Mouse (Mus musculus): ENCODE results near the gene Nfkb1.

Gene Nfkb1

DNA sequence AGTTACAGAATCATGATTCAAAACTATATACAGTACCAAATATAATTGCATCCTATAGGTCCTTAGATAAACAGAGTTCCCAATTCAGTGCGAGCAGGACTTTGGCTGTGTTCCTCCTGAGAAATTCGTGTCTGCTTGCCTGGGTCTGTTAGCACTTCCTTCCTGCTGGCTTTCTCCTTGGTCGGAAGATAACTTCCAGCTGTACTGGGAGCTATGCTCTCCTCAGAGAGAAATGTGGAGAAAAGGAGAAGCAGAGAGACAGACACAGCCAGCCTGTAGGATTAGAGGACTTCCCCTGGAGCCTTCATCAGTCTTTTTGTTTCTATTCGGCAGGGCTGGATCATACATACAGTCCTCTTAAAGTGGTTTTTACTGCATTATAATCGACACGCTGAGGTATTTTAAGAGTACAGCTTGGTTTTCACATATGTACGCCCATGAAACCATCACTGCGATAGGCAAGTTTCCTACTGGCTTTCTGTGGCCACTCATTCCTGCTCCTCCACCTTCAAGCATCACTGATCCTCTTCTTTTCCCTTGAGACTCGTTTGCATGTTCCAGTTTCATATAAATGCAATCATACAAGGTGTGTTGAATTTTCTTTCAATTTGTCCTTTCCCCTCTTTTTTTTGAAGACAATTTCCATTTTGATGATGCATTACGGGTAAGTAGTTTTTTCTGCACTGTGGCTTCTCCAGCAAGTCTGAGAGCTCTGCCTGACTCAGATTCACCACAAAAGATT lies 8.3 kb upstream of the Nfkb1 start:
- DNase-seq: peak; percentile 25

GRCm38 (mm10) chr3:135698466-135698975 lies 7.2 kb upstream of the Nfkb1 start:
- DNase-seq: peak; percentile 63

GRCm38 (mm10) chr3:135696262-135696661 lies 4.9 kb upstream of the Nfkb1 start:
- DNase-seq: no peak

DNA sequence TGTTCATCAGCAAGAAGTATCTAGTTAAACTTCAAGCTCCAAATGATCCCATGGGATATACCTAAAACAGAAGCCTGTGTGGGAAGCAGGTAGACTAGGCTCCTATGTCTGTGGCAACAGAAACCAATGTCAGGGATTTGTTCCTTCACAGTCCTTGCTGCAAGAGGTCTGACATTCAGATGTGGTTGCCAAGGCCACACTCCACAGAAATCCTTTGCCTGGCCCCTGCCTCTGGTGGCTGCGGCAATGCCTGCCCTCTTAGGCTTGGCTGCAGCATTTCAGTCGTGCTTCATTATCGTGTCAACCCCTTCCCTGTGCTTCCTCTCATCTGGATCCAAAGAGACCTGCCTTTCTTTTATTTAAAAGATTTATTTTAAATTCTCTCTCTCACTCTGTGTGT lies 1.7 kb upstream of the Nfkb1 start:
- DNase-seq: no peak

- peak; percentile 63 for DNase-seq
These were observed 668 bp downstream of the Nfkb1 start for GRCm38 (mm10) chr3:135690568-135691190.

DNA sequence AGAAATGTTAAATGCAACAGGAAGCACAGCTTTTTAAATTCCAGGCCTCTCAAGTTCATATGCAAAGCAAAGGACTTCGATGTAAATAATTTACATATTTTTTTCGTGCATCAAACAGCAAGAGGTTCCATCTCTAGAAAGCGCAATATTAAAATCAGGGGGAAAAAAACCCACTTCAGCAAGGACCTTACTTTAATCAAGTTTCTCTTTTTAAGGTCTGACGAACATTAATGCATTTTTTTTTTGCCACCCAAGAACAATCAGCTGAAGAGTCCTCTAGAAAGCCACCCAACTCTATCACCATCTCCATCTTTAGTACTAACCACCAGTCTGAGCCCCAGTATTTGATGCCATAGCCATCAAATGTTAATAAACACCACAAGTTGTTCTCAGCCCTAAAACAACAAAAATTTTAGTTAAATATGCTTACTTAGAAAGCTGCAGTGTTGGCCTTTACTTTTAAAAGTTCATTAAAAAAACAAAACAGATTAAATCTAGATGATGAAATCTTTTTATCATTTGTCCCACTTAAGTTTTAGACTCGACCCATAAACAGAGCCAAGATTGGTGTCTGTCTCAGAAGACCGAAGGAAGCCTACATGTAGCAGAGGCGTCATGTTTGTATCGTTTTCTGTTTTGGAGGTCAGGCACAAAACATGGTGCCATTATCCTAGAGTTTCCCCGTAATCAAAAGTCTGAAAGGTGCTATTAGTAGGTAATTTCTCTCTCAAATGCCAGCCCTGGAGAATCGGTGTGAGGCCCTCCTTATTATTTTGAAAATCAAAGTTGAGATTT lies 1.4 kb downstream of the Nfkb1 start:
- no peak for DNase-seq

GRCm38 (mm10) chr3:135688970-135689772 lies 2.2 kb downstream of the Nfkb1 start:
- DNase-seq: no peak

DNA sequence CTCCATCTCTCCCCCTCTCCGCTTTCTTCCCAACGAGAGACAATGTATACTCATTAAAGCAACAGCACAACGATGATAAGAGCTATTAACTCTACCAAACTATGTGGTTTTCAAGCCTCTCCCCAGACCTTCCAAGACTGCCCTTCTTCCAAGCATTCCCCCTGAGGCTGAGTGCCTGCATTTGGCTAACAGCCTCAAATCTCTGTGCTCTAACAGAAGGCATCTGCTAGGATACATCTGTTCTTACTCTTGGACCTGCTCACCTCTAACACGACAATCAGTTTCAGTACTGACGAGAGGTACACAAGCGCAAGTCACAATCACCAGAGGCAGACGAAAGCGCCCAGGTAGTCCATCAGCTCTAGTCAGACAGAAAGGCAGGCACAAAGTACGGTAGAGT lies 3.4 kb downstream of the Nfkb1 start:
- no peak for DNase-seq

DNA sequence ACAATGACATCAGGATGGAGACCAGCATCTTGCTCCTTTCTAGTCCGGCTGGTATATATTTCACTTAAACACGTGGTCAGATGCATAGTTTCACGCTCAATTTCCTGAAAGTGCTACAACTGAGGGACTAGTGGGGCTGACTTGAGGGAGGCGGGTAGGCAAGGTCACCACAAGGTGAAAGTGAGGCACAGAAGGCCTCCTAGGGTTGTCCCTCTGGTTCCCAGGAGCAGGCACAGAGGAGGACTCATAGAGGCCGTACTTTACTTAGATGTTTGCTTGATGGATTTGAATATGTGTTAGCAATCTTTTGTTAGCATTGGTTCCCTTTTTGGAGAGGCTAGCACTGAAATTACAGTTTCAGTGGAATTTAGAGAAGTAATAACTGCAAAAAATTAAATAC lies 4.9 kb downstream of the Nfkb1 start:
- no peak for DNase-seq

- DNase-seq: no peak
These were observed 8.1 kb downstream of the Nfkb1 start for GRCm38 (mm10) chr3:135683275-135683674.

DNA sequence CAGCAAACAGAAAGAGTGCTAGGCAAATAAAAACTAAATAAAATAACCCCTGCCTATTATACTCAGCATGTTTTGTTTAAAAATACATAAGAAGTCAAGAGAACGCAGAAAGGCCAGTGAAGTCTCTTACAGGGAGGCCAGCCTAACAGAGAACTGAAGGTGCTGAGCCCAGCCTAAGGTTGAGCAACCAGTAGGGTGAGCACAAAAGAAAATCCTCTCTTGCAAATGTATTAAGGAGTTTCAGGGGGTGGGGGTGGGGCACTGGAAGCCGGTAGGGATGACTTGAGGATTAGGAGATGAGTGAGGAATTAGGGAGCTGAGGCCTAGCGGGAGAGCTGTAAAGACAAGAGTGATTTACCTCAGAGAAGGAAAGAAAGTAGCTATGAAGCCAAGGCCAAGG lies 9.1 kb downstream of the Nfkb1 start:
- DNase-seq: no peak

DNA sequence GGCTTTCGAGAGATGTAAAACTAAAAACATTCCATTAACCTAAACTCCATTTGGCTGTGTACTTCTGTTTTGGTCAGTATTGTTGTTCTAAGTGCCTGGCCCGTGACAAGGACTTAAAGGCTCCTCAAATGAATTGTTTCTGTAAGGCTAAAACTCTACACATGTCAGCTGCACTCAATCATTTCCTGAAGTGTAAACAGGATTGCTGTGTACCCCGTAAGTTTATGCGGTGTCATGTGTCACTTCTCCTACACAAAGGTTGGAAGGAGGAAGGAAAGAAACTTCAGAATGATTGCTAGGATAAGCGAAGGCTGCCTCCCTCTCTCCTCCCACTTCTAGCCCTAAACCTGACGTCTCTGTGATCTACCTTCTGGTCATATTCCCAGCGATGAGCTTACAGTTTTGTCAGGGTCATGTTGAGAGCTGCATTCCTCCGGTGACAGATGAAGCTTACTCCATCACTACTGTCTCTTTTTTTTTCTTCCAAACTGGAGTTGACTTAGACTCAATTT lies 10.0 kb downstream of the Nfkb1 start:
- no peak for DNase-seq

GRCm38 (mm10) chr3:135680213-135680843 lies 11.0 kb downstream of the Nfkb1 start:
- no peak for DNase-seq

- DNase-seq: no peak
These were observed 14.3 kb downstream of the Nfkb1 start for GRCm38 (mm10) chr3:135677064-135677463.

DNA sequence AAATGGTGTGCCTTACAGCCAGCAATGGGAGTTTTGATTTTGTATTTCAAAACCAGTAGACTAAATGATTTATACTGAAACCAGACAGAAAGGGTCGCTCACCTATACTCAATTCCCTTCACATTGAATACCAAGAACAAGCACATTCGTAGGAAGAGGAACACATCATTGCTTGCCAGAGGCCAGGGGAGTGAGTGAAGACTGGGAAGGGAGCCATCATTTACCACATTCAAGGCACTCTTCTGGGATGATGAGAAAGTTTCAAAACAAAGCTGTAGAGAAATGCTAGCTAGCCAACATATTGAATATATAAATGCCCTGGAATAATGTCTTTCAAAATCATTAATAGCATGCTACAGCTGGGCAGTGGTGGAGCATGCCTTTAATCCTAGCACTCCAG lies 15.0 kb downstream of the Nfkb1 start:
- DNase-seq: no peak

DNA sequence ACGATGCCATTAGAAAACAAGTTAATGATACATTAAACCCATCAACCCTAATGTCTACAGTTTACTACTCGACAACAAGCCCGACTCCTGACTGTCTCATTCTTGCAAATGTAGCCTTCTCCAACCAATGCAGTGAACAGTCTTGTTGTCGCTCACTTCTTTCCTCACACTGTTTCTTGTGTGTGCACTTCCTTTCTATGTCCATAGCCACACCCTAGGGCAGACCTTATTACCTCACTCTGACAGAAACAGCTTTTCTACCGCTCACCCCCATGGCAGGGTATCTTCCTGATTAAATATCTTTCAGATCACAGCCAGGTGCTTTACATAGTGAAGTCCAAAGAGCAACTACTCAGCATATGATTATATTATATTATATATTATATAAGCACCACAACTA lies 15.9 kb downstream of the Nfkb1 start:
- DNase-seq: no peak

DNA sequence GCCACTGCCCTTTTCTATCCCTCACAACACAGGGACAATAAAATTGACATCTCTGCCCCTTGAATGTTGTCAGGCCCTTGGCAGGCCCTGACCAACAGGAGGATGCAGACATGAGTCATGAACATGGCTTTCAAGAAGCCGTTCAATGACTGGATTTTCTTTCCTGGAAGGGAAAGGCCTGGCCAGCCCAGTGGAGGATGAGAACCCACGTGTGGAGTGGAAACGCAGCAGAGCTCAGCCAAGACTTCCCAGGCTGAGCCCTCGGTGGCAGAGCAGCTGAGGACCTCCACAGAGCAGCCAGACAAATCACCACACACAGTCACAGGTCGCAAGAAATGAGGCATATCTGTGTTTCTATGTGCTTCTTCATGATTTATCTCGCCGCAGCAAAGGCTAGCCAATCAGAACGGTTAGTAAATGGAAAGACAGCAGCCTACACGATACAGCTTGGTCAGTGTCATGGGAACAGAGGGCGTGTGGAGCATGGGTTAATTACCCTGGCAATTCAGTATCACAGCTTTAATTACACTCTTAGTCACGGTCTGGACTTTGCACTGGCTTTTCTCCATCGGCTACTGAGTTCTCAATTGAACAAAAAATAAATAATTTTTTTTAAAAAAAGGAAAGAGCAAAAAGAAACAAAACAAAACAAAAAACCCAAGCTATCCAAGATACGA lies 16.5 kb downstream of the Nfkb1 start:
- DNase-seq: peak; percentile 41

GRCm38 (mm10) chr3:135673695-135674094 lies 17.7 kb downstream of the Nfkb1 start:
- DNase-seq: no peak

DNA sequence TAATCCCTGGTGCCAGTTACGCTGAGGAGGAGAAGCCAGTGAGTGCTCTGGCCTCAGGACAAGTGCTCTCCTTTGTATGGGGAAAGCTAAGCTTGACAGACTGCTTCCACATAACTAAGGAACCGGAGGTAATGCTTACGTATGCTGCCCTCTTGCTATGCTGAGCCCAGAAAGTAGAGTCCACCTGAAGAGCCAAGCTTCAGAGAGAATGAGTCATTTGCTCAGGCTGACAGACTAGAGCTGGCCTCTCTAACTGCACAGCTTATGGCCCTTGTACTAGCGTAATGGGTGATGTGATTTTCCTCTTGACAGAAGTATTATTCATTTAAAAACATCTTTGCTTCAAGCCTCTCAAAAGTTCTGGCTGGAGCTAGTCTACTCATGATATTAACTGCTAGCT lies 18.3 kb downstream of the Nfkb1 start:
- no peak for DNase-seq

- no peak for DNase-seq
These were observed 19.2 kb downstream of the Nfkb1 start for GRCm38 (mm10) chr3:135672135-135672534.

GRCm38 (mm10) chr3:135670869-135671268 lies 20.5 kb downstream of the Nfkb1 start:
- no peak for DNase-seq
